Mouse (Mus musculus) limb, embryonic 12.5 days (tissue): Measurements from ENCODE around the gene Btbd9. TPM values are rescaled to one million over a fixed set of nuclear protein-coding genes. Genes with fewer than 3 reads are reported as not detected.
A peak's percentile ranks its signal among the peaks of the same experiment; 100 is the strongest.

ENCODE experiments used
- ATAC-seq: fragments of 200-750 bp; cut with Nextera tagmentation; 2 replicates; pipeline ENCODE4 v1.8.0; 2017; ENCODE audit warnings: low read depth, moderate TSS enrichment; ENCODE audit not compliant: insufficient number of reproducible peaks, insufficient read depth, low FRiP score, low TSS enrichment
- H3K27ac ChIP-seq: fragments of 300-500 bp; sonication (generic); 2 replicates; pipeline ENCODE4 v1.5.1; 2016; ENCODE audit warnings: mild to moderate bottlenecking, moderate library complexity
- H3K27me3 ChIP-seq: fragments of 300-500 bp; sonication (generic); 2 replicates; pipeline ENCODE4 v1.6.1; 2016; ENCODE audit warnings: mild to moderate bottlenecking, moderate library complexity
- H3K36me3 ChIP-seq: fragments of 300-500 bp; sonication (generic); 2 replicates; pipeline ENCODE4 v1.6.1; 2016; ENCODE audit warnings: mild to moderate bottlenecking, moderate library complexity
- H3K4me1 ChIP-seq: fragments of 300-500 bp; sonication (generic); replicated peaks from 2 replicates; pipeline ENCODE4 v1.6.1; 2016
- H3K4me2 ChIP-seq: fragments of 300-500 bp; sonication (generic); 2 replicates; pipeline ENCODE4 v1.6.1; 2016; ENCODE audit warnings: mild to moderate bottlenecking, moderate library complexity
- H3K4me3 ChIP-seq: fragments of 300-500 bp; sonication (generic); replicated peaks from 2 replicates; pipeline ENCODE4 v1.5.1; 2016; ENCODE audit warnings: mild to moderate bottlenecking
- H3K9ac ChIP-seq: fragments of 300-500 bp; sonication (generic); replicated peaks from 2 replicates; pipeline ENCODE4 v1.6.1; 2016; ENCODE audit warnings: mild to moderate bottlenecking, moderate library complexity
- H3K9me3 ChIP-seq: fragments of 300-500 bp; sonication (generic); 2 replicates; pipeline ENCODE4 v1.6.1; 2016; ENCODE audit warnings: mild to moderate bottlenecking, moderate library complexity
- WGBS: fragments of 180-500 bp; shearing (Covaris S2); methylation state at CpG from one replicate; pipeline ENCODE4 v1.1.7; 2016; 5-methylcytosine and 5-hydroxymethylcytosine counted together
- polyA plus RNA-seq: library from polyadenylated mRNA; unstranded; fragments of >200 nt; fragmentation: Nextera tagmentation; extraction: Ambion mirVana; gene quantifications from 2 replicates; pipeline ENCODE4 v1.2.1, GENCODE M21; 2016

Btbd9 gene
- polyA plus RNA-seq, 1 experiment from 2014 or later = 70.6 TPM

GRCm38 (mm10) chr17:30598300-30598699, 22.0 kb upstream of the Btbd9 start:
- no peak for ATAC-seq
- H3K36me3 ChIP-seq = peaks cover 86% of the 10 kb centered on the region
- H3K4me2 ChIP-seq = no peak overlapping the region

GRCm38 (mm10) chr17:30597786-30598185, 21.5 kb upstream of the Btbd9 start:
- no peak overlapping the region for H3K9ac ChIP-seq
- no peak overlapping the region for H3K4me3 ChIP-seq
- H3K4me2 ChIP-seq = no peak overlapping the region
- peaks cover 85% of the 10 kb centered on the region for H3K36me3 ChIP-seq
- WGBS = 94% methylated on average over 9 of the region's 9 CpGs
- ATAC-seq = no peak
- H3K4me1 ChIP-seq = peaks cover 5% of the 10 kb centered on the region; the same call in 1 of the 2 replicates
- H3K9me3 ChIP-seq = 0 out of 2 replicates have a peak, but pooled peaks cover 2% of the 10 kb centered on the region
- no peaks in the 10 kb centered on the region for H3K27me3 ChIP-seq
- no peak overlapping the region for H3K27ac ChIP-seq

More at GRCm38 (mm10) chr17:30598300-30598699, 22.0 kb upstream of the Btbd9 start:
- 91% methylated on average over 5 of the region's 5 CpGs for WGBS
- Histone ChIP-seq H3K9me3 (0 out of 2 replicates have a peak, but pooled peaks cover 2% of the 10 kb centered on the region), H3K9ac (no peak overlapping the region), H3K27me3 (no peaks in the 10 kb centered on the region), H3K4me3 (no peak overlapping the region), H3K4me1 (peaks cover 5% of the 10 kb centered on the region; the same call in 1 of the 2 replicates), H3K27ac (no peak overlapping the region)

GRCm38 (mm10) chr17:30594846-30595245, 18.6 kb upstream of the Btbd9 start:
- 0 out of 2 replicates have a peak, but pooled peaks cover 2% of the 10 kb centered on the region for H3K9me3 ChIP-seq
- no peaks in the 10 kb centered on the region for H3K27me3 ChIP-seq
- no peak overlapping the region for H3K27ac ChIP-seq
- no peak overlapping the region for H3K9ac ChIP-seq
- H3K4me2 ChIP-seq = no peak overlapping the region
- no peak overlapping the region for H3K4me3 ChIP-seq
- H3K36me3 ChIP-seq = peaks cover 68% of the 10 kb centered on the region
- 15% methylated on average over 6 of the region's 6 CpGs for WGBS
- no peak for ATAC-seq
- peaks cover 5% of the 10 kb centered on the region; the same call in 1 of the 2 replicates for H3K4me1 ChIP-seq

GRCm38 (mm10) chr17:30594407-30594806, 18.1 kb upstream of the Btbd9 start:
- H3K36me3 ChIP-seq = peaks cover 65% of the 10 kb centered on the region
- H3K9ac ChIP-seq = no peak overlapping the region
- no peak overlapping the region for H3K27ac ChIP-seq

GRCm38 (mm10) chr17:30590417-30591198, 14.3 kb upstream of the Btbd9 start:
- Histone ChIP-seq H3K9me3 (no peaks in the 10 kb centered on the region), H3K4me2 (no peak overlapping the region), H3K9ac (no peak overlapping the region), H3K27ac (no peak overlapping the region), H3K27me3 (no peaks in the 10 kb centered on the region), H3K36me3 (peaks cover 31% of the 10 kb centered on the region), H3K4me3 (no peak overlapping the region), H3K4me1 (peaks cover 5% of the 10 kb centered on the region; the same call in 1 of the 2 replicates)
- no peak for ATAC-seq
- 63% methylated on average over 17 of the region's 17 CpGs for WGBS

More at GRCm38 (mm10) chr17:30594407-30594806, 18.1 kb upstream of the Btbd9 start:
- no peak for ATAC-seq
- 53% methylated on average over 5 of the region's 5 CpGs for WGBS
- Histone ChIP-seq H3K9me3 (0 out of 2 replicates have a peak, but pooled peaks cover 2% of the 10 kb centered on the region), H3K4me1 (peaks cover 5% of the 10 kb centered on the region; the same call in 1 of the 2 replicates), H3K27me3 (no peaks in the 10 kb centered on the region), H3K4me3 (no peak overlapping the region), H3K4me2 (no peak overlapping the region)

- no peaks in the 10 kb centered on the region for H3K9me3 ChIP-seq
- no peak for ATAC-seq
- H3K9ac ChIP-seq = no peak overlapping the region
- H3K4me3 ChIP-seq = no peak overlapping the region
- H3K27me3 ChIP-seq = no peaks in the 10 kb centered on the region
- WGBS = 75% methylated on average over 2 of the region's 2 CpGs
- H3K4me1 ChIP-seq = no peaks in the 10 kb centered on the region
- H3K4me2 ChIP-seq = no peak overlapping the region
- H3K27ac ChIP-seq = no peak overlapping the region
- no peaks in the 10 kb centered on the region for H3K36me3 ChIP-seq
Observed at GRCm38 (mm10) chr17:30583258-30584001, 7.1 kb upstream of the Btbd9 start.

GRCm38 (mm10) chr17:30582313-30582712, 6.0 kb upstream of the Btbd9 start:
- H3K27me3 ChIP-seq = no peaks in the 10 kb centered on the region
- no peak overlapping the region for H3K4me2 ChIP-seq
- H3K4me1 ChIP-seq = no peaks in the 10 kb centered on the region
- 91% methylated on average over 3 of the region's 3 CpGs for WGBS
- ATAC-seq = no peak
- no peaks in the 10 kb centered on the region for H3K36me3 ChIP-seq
- no peak overlapping the region for H3K4me3 ChIP-seq
- H3K9me3 ChIP-seq = no peaks in the 10 kb centered on the region
- no peak overlapping the region for H3K27ac ChIP-seq
- H3K9ac ChIP-seq = no peak overlapping the region

- Histone ChIP-seq H3K9ac (no peak overlapping the region), H3K27me3 (no peaks in the 10 kb centered on the region), H3K27ac (no peak overlapping the region), H3K4me2 (no peak overlapping the region), H3K36me3 (no peaks in the 10 kb centered on the region), H3K4me3 (no peak overlapping the region), H3K4me1 (peaks cover 5% of the 10 kb centered on the region), H3K9me3 (no peaks in the 10 kb centered on the region)
- 81% methylated on average over 6 of the region's 6 CpGs for WGBS
- no peak for ATAC-seq
Observed at GRCm38 (mm10) chr17:30581201-30581600, 4.9 kb upstream of the Btbd9 start.

GRCm38 (mm10) chr17:30580781-30581180, 4.5 kb upstream of the Btbd9 start:
- ATAC-seq = no peak
- H3K36me3 ChIP-seq = no peaks in the 10 kb centered on the region
- H3K27me3 ChIP-seq = no peaks in the 10 kb centered on the region
- H3K4me3 ChIP-seq = no peak overlapping the region
- 59% methylated on average over 1 of the region's 1 CpGs for WGBS
- peaks cover 5% of the 10 kb centered on the region for H3K4me1 ChIP-seq
- no peak overlapping the region for H3K9ac ChIP-seq
- H3K27ac ChIP-seq = no peak overlapping the region
- no peaks in the 10 kb centered on the region for H3K9me3 ChIP-seq
- H3K4me2 ChIP-seq = no peak overlapping the region

GRCm38 (mm10) chr17:30576946-30577345, 658 bp upstream of the Btbd9 start:
- WGBS = 69% methylated on average over 12 of the region's 12 CpGs
- H3K27ac ChIP-seq = no peak overlapping the region
- ATAC-seq = no peak

More at GRCm38 (mm10) chr17:30576946-30577345, 658 bp upstream of the Btbd9 start:
- peak overlapping the region; percentile 63 for H3K4me3 ChIP-seq
- H3K4me1 ChIP-seq = peaks cover 18% of the 10 kb centered on the region
- no peaks in the 10 kb centered on the region for H3K9me3 ChIP-seq
- no peaks in the 10 kb centered on the region for H3K27me3 ChIP-seq
- H3K36me3 ChIP-seq = no peaks in the 10 kb centered on the region
- H3K9ac ChIP-seq = peak overlapping the region; percentile 69
- peak overlapping the region; percentile 65 for H3K4me2 ChIP-seq
